8 mouse cellular contexts compared by ENCODE assay signal in the genomic region with DNA sequence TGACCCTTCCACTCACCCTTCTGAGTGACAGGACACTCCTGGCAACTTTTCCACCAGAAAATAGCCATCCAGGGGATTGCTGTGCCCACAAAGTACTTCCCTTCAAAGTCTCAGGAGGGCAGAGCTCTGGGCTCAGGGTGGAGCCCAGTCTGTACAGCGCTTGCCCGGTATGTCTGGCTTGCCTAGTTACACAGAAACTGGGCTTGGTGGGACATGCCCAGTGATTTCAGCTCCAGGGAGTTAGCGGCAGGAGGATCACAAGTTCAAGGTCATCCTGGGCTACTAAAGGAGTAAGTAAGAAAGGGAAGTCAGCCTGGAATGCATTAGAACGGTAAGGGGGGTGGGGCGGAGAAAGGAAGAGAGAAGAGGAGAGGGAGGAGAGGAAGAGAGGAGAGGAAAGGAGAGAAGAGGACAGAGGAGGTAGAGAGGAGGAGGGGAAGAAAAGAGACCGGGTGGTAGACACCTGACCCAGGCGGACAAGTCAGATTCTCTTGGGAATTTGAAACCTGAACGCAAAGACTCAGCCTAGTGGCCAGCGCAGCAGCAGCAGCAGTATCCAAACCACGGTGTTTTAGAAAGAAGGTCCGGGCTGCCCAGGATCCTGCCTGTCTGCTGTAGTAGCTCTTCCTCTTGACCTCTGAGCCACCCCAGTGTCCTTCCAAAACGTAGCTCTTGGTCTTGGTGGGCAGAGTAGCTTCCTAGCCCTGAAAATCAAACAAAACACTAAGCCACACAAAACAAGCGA. TPM values are rescaled to one million over a fixed set of nuclear protein-coding genes. Genes with fewer than 3 reads are reported as not detected.
A peak's percentile ranks its signal among the peaks of the same experiment; 100 is the strongest.
DNase-seq lines count a peak whose midpoint lies in the region; ATAC-seq lines count a peak whose summit lies in the region.

No protein-coding gene starts in this region.

- H3K9ac ChIP-seq in limb, embryonic 12.5 days (replicated peaks), result peak overlapping the region; percentile 47; the same call in 1 of the 2 replicates
- H3K9ac ChIP-seq in midbrain, embryonic 14.5 days (replicated peaks; ENCODE audit: low read length), result no peak overlapping the region

- no peaks in the 10 kb centered on the region for H3K27me3 ChIP-seq in limb, embryonic 12.5 days
- no peaks in the 10 kb centered on the region for H3K27me3 ChIP-seq in midbrain, embryonic 14.5 days (ENCODE audit: control insufficient read depth, insufficient read depth, low read length)

- H3K4me2 ChIP-seq in limb, embryonic 12.5 days, result peak overlapping the region; percentile 48
- H3K4me2 ChIP-seq in midbrain, embryonic 14.5 days (ENCODE audit: low read length), result peak overlapping the region; percentile 6; the same call in 1 of the 2 replicates

- peaks cover 35% of the 10 kb centered on the region for H3K4me1 ChIP-seq in limb, embryonic 12.5 days (replicated peaks)
- no peaks in the 10 kb centered on the region for H3K4me1 ChIP-seq in midbrain, embryonic 14.5 days (ENCODE audit: control insufficient read depth, insufficient read depth, low read length)

- DNase-seq in CD4-positive, CD25-positive, alpha-beta regulatory T cell, adult 2 months (ENCODE audit: low read depth, low spot score), result peak; percentile 34
- DNase-seq in brain, adult 2 months (ENCODE audit: low read depth, low spot score), result peak; percentile 16
- DNase-seq in heart, postnatal 36 days, result peak; percentile 40 to 58
- peak; percentile 21 for DNase-seq in midbrain, embryonic 14.5 days
- no peak for DNase-seq in right cerebral cortex, postnatal 25 days
- DNase-seq in frontal cortex, postnatal 10 days (ENCODE audit: low spot score in 2 of 2), result no peak

- intact Hi-C loops in heart, postnatal 36 days (cut with DNase I), result loop anchor here (2.0 kb wide), 1 partner anchor 24 kb away; no protein-coding TSS in a partner anchor

- ATAC-seq in CD4-positive, CD25-positive, alpha-beta regulatory T cell, adult 4 months, result no peak
- no peak for ATAC-seq in limb, embryonic 12.5 days (ENCODE audit: insufficient number of reproducible peaks, insufficient read depth, low FRiP score, low TSS enrichment, low read depth)
- no peak for ATAC-seq in midbrain, embryonic 14.5 days (ENCODE audit: low FRiP score, low TSS enrichment)

- no peaks in the 10 kb centered on the region; the same call in 1 of the 2 replicates for H3K9me3 ChIP-seq in limb, embryonic 12.5 days
- no peaks in the 10 kb centered on the region for H3K9me3 ChIP-seq in midbrain, embryonic 14.5 days (ENCODE audit: control insufficient read depth, low read length)

- H3K4me3 ChIP-seq in limb, embryonic 12.5 days (replicated peaks), result peak overlapping the region; percentile 31
- no peak overlapping the region for H3K4me3 ChIP-seq in midbrain, embryonic 14.5 days (replicated peaks; ENCODE audit: low read depth, low read length)

- peak overlapping the region; percentile 73 for H3K27ac ChIP-seq in limb, embryonic 12.5 days
- no peak overlapping the region for H3K27ac ChIP-seq in midbrain, embryonic 14.5 days (replicated peaks; ENCODE audit: low read depth, low read length)

- 18% methylated on average over 13 of the region's 13 CpGs for whole genome bisulfite sequencing in limb, embryonic 12.5 days
- 35% methylated on average over 13 of the region's 13 CpGs for WGBS in midbrain, embryonic 14.5 days

- H3K36me3 ChIP-seq in limb, embryonic 12.5 days, result no peaks in the 10 kb centered on the region
- H3K36me3 ChIP-seq in midbrain, embryonic 14.5 days (ENCODE audit: control insufficient read depth, insufficient read depth, low read length), result no peaks in the 10 kb centered on the region

RNA-seq across cellular contexts. Expression of gene Pcbp1, which starts 28.9 kb away (rescaled TPM):
- polyA plus RNA-seq in CD4-positive, CD25-positive, alpha-beta regulatory T cell, adult 4 months (2017; shearing (Covaris generic)), result 10 to 100 TPM; 18.5 to 35.3 TPM
- 100 to 1,000 TPM; 147 to 159 TPM for total RNA-seq in heart, postnatal 36 days (2021)
- polyA plus RNA-seq in limb, embryonic 12.5 days (2016; fragmentation: Nextera tagmentation; extraction: Ambion mirVana), result 546 and 583 TPM in 2 replicates
- 289 and 325 TPM in 2 replicates for polyA plus RNA-seq in midbrain, embryonic 14.5 days (2014; fragmentation: Nextera tagmentation; extraction: Ambion mirVana)

RNA-seq across cellular contexts. Expression of gene C87436, which starts 59.1 kb away (rescaled TPM):
- 10 to 100 TPM; 41.0 to 43.8 TPM for polyA plus RNA-seq in CD4-positive, CD25-positive, alpha-beta regulatory T cell, adult 4 months (2017; shearing (Covaris generic))
- 10 to 100 TPM in 1 of 2 experiments, 1 to 10 TPM in 1; 9.6 to 10.9 TPM for total RNA-seq in heart, postnatal 36 days (2021)
- 25.8 and 27.3 TPM in 2 replicates for polyA plus RNA-seq in limb, embryonic 12.5 days (2016; fragmentation: Nextera tagmentation; extraction: Ambion mirVana)
- 22.8 and 25.5 TPM in 2 replicates for polyA plus RNA-seq in midbrain, embryonic 14.5 days (2014; fragmentation: Nextera tagmentation; extraction: Ambion mirVana)

Comparison
In these comparisons a context has a peak if more than half of its experiments do, and no peak if none do; other contexts are left out.
1. DNase-seq: peak in CD4-positive, CD25-positive, alpha-beta regulatory T cell, adult 2 months (single experiment), brain, adult 2 months (single experiment), heart, postnatal 36 days (2 of 2) and midbrain, embryonic 14.5 days (single experiment); none in right cerebral cortex, postnatal 25 days (single experiment) and frontal cortex, postnatal 10 days (0 of 2).